Mouse (Mus musculus) myocyte (in vitro differentiated cells): ENCODE measurements around the gene Gsk3b. TPM values are rescaled to one million over a fixed set of nuclear protein-coding genes. Genes with fewer than 3 reads are reported as not detected.

Experiments
- H3K27me3 ChIP-seq: one replicate; pipeline ENCODE4 v1.6.1; 2011; ENCODE audit not compliant: control insufficient read depth, insufficient read depth, insufficient read length
- H3K36me3 ChIP-seq: one replicate; pipeline ENCODE4 v1.6.1; 2011; ENCODE audit not compliant: control insufficient read depth, insufficient read depth
- H3K4me2 ChIP-seq: one replicate; pipeline ENCODE4 v1.6.1; 2011; ENCODE audit warnings: low read depth, control low read depth
- H3K4me3 ChIP-seq: one replicate; pipeline ENCODE4 v1.5.1; 2011; ENCODE audit warnings: mild to moderate bottlenecking, control low read depth, moderate library complexity
- H3K79me2 ChIP-seq: one replicate; pipeline ENCODE4 v1.6.1; 2011; ENCODE audit not compliant: control insufficient read depth, insufficient read depth
- H3ac ChIP-seq: one replicate; pipeline ENCODE4 v1.6.1; 2011; ENCODE audit not compliant: control insufficient read depth, insufficient read length
- CEBPB ChIP-seq: IDR thresholded peaks from 2 replicates; pipeline ENCODE4 v1.6.1; 2011; ENCODE audit warnings: mild to moderate bottlenecking, moderate library complexity; ENCODE audit not compliant: poor library complexity, insufficient read depth, severe bottlenecking
- E2F4 ChIP-seq: IDR thresholded peaks from one replicate; pipeline ENCODE4 v1.6.1; 2011; ENCODE audit warnings: mild to moderate bottlenecking, control low read depth, moderate library complexity; ENCODE audit not compliant: insufficient read depth
- MAX ChIP-seq: IDR thresholded peaks from one replicate; pipeline ENCODE4 v1.6.1; 2011; ENCODE audit warnings: low read depth, mild to moderate bottlenecking, control low read depth
- MYOD1 ChIP-seq, 3 experiments: IDR thresholded peaks; one replicate each; pipeline ENCODE4 v1.6.1; 2011; ENCODE audit warnings: control low read depth in 2 of 3, low read depth in 2 of 3, mild to moderate bottlenecking in 2 of 3, moderate library complexity in 1 of 3; ENCODE audit not compliant: insufficient read length in 2 of 3, control insufficient read depth in 1 of 3
- MYOG ChIP-seq, 3 experiments: IDR thresholded peaks; one replicate each; pipeline ENCODE4 v1.6.1; 2011; ENCODE audit warnings: control low read depth in 2 of 3, low read depth in 2 of 3, mild to moderate bottlenecking in 2 of 3; ENCODE audit not compliant: insufficient read length in 2 of 3, control insufficient read depth in 1 of 3, insufficient read depth in 1 of 3
- POLR2A ChIP-seq: IDR thresholded peaks from one replicate; pipeline ENCODE4 v1.6.1; 2011; ENCODE audit warnings: low read depth, mild to moderate bottlenecking, control low read depth, moderate library complexity; ENCODE audit not compliant: insufficient read length
- POLR2AphosphoS2 ChIP-seq: IDR thresholded peaks from one replicate; pipeline ENCODE4 v1.6.1; 2011; ENCODE audit warnings: low read depth, control low read depth; ENCODE audit not compliant: insufficient read length
- REST ChIP-seq: IDR thresholded peaks from one replicate; pipeline ENCODE4 v1.6.1; 2011; ENCODE audit warnings: mild to moderate bottlenecking, control low read depth, moderate library complexity; ENCODE audit not compliant: insufficient read depth, insufficient read length
- SRF ChIP-seq: IDR thresholded peaks from one replicate; pipeline ENCODE4 v1.6.1; 2011; ENCODE audit warnings: low read depth; ENCODE audit not compliant: control insufficient read depth, insufficient read length
- TCF12 ChIP-seq: IDR thresholded peaks from one replicate; pipeline ENCODE4 v1.6.1; 2011; ENCODE audit warnings: mild to moderate bottlenecking, control low read depth; ENCODE audit not compliant: poor library complexity, insufficient read depth, severe bottlenecking
- TCF3 ChIP-seq: IDR thresholded peaks from one replicate; pipeline ENCODE4 v1.6.1; 2011; ENCODE audit warnings: low read depth, control low read depth; ENCODE audit not compliant: insufficient read length
- USF1 ChIP-seq: IDR thresholded peaks from one replicate; pipeline ENCODE4 v1.6.1; 2011; ENCODE audit warnings: low read depth, mild to moderate bottlenecking, control low read depth, moderate library complexity
- polyA plus RNA-seq: library from polyadenylated mRNA; unstranded; fragments of >200 nt; fragmentation: generic; extraction: Trizol; gene quantifications from one replicate; pipeline ENCODE4 v1.2.1, GENCODE M21; 2012; ENCODE audit warnings: missing spikeins

Gene Gsk3b
- polyA plus RNA-seq, 1 experiment: 18.7 TPM

DNA sequence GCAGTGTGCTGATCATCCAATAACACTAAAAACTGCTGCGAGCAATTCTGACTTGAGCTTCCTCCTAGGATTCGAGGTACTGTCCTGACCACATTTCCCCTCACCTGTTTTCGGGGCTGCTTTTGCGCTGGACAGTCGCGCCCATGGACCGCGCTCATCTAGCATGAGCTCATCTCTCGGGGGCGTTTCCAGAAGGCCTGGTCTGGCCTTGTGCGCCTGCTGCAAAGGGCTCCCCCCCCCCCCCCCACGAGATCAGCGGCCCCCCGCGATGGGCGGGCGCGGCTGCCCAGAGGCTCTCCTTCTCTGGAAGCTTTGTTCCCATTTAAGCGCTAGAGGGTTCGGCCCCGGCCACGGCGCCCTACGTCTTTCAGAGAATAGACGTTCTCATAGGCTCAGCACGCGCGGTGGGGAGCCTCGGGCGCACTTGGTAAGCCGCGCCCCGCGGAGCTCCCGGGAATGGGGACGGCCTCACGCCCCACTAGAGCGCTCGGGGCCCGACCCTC lies 624 bp upstream of the Gsk3b start:
- Histone ChIP-seq H3K36me3 (no peaks in the 10 kb centered on the region), H3K4me2 (peak overlapping the region; percentile 77), H3ac (peak overlapping the region; percentile 85), H3K79me2 (peaks cover 34% of the 10 kb centered on the region), H3K4me3 (peak overlapping the region; percentile 87), H3K27me3 (no peaks in the 10 kb centered on the region)
- TF ChIP-seq MAX (no peak), CEBPB (no peak), E2F4 (no peak), POLR2AphosphoS2 (peak; percentile 55), TCF3 (no peak), POLR2A (peak; percentile 61), MYOG (IDR thresholded peaks at IDR 0.05; ENCODE audit: control insufficient read depth in 1 of 3, insufficient read depth in 1 of 3, insufficient read length in 2 of 3, low read depth in 2 of 3) (peak in 1 of 3 experiments; percentile 57), USF1 (no peak), MYOD1 (IDR thresholded peaks at IDR 0.05; ENCODE audit: control insufficient read depth in 1 of 3, insufficient read length in 2 of 3, low read depth in 2 of 3) (peak in 2 of 3 experiments; percentile 12 to 61), TCF12 (peak; percentile 0), SRF (no peak), REST (no peak)

DNA sequence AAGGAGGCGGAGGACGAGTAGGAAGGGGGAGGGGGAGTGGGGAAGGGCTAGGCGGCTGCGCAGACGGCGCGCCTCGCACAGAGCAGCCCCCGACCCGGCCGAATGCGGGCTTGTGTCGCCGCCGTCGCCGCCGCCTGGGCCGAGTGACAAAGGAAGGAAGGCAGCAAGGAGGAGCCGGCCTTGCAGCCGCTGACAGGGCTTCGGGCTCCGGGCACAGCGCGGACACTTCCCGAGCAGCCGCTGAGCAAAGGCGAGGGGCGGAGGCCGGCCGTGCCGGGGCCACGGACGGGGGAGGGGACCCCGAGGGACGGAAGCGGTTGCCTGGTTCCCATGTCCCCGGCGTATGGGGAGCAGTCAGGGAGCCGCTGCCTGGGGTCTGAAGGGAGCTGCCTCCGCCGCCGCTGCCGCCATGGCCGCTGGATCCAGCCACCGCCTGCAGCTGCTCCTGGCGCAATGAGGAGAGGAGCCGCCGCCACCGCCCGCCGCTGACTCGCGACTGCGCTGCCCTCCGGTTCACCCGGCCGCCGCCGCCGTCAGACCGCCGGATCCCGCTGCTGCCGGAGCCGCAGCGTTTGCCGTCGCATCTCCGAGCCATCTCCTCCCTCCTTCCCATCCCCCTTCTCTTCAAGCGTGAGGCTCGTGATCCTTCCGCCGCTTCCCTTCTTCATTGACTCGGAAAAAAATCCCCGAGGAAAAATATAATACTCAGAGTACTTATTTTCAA lies 808 bp downstream of the Gsk3b start:
- peak overlapping the region; percentile 83 for H3K4me2 ChIP-seq
- H3ac ChIP-seq: peak overlapping the region; percentile 85
- TF ChIP-seq USF1: no peak
- TF ChIP-seq MYOG (IDR thresholded peaks at IDR 0.05; ENCODE audit: control insufficient read depth in 1 of 3, insufficient read depth in 1 of 3, insufficient read length in 2 of 3, low read depth in 2 of 3): peak in 1 of 3 experiments; percentile 38
- no peak for TF ChIP-seq TCF12
- TF ChIP-seq MYOD1 (IDR thresholded peaks at IDR 0.05; ENCODE audit: control insufficient read depth in 1 of 3, insufficient read length in 2 of 3, low read depth in 2 of 3): peak in 2 of 3 experiments; percentile 20 to 41
- TF ChIP-seq E2F4: no peak
- no peak for TF ChIP-seq SRF
- TF ChIP-seq MAX: no peak
- TF ChIP-seq REST: no peak
- peak; percentile 83 for TF ChIP-seq POLR2AphosphoS2
- no peak for TF ChIP-seq TCF3
- TF ChIP-seq POLR2A: peak; percentile 85
- TF ChIP-seq CEBPB: no peak
- peak overlapping the region; percentile 87 for H3K4me3 ChIP-seq
- H3K27me3 ChIP-seq: no peaks in the 10 kb centered on the region
- H3K36me3 ChIP-seq: no peaks in the 10 kb centered on the region
- peaks cover 48% of the 10 kb centered on the region for H3K79me2 ChIP-seq

DNA sequence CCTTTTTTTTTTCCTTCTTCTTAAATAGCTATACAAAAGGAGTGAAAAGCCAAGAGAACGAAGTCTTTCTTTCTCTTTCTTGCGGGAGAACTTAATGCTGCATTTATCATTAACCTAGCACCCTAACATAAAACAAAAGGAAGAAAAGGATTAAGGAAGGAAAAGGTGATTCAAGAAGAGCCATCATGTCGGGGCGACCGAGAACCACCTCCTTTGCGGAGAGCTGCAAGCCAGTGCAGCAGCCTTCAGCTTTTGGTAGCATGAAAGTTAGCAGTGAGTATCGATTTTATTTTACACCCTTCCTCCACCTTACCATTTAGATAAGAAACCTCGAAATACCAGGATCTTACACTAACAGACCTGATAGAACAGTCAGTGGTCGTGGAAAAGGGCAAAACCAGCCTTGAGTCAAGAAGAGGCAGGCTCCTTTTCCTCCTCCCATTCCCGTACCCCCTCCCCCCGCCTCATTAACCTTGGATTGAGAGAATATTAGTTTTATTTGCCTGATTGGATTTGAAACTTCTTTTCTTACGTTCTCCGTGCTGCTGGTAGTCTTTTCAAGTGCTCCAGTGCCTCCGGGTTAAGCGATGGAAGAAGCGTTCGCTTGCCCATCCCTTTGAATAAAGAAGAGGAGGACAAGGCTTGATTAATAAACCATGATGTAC lies 1.7 kb downstream of the Gsk3b start:
- peak overlapping the region; percentile 87 for H3K4me3 ChIP-seq
- no peaks in the 10 kb centered on the region for H3K36me3 ChIP-seq
- no peak for TF ChIP-seq SRF
- H3K4me2 ChIP-seq: peak overlapping the region; percentile 83
- peaks cover 57% of the 10 kb centered on the region for H3K79me2 ChIP-seq
- peak overlapping the region; percentile 85 for H3ac ChIP-seq
- no peaks in the 10 kb centered on the region for H3K27me3 ChIP-seq

DNA sequence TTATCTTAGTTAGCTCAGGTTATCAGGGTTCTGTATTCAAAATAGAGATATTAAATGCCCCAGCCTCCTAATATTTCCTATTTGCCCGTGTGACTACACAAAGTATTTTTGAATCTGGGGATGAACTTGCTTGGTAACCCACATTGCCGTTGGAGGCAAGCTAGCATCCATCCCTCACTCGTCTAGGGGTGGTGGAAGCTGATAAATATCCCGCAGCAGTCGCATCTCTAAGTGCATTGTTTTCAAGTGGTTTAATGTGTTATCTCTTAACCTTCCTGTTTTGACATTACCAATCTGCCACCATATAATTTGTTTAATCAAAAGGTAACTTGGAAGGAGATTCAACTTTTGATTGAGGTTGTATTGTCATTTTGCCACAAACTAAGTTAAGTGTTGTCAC lies 2.2 kb downstream of the Gsk3b start:
- peak overlapping the region; percentile 83 for H3K4me2 ChIP-seq
- no peak for TF ChIP-seq REST
- no peak for TF ChIP-seq SRF
- TF ChIP-seq CEBPB: no peak
- TF ChIP-seq MYOG (IDR thresholded peaks at IDR 0.05; ENCODE audit: control insufficient read depth in 1 of 3, insufficient read depth in 1 of 3, insufficient read length in 2 of 3, low read depth in 2 of 3): no peak
- no peak for TF ChIP-seq TCF3
- no peak for TF ChIP-seq MAX
- no peak for TF ChIP-seq MYOD1 (IDR thresholded peaks at IDR 0.05; ENCODE audit: control insufficient read depth in 1 of 3, insufficient read length in 2 of 3, low read depth in 2 of 3)
- no peak for TF ChIP-seq E2F4
- no peak for TF ChIP-seq POLR2A
- peak overlapping the region; percentile 87 for H3K4me3 ChIP-seq
- peaks cover 62% of the 10 kb centered on the region for H3K79me2 ChIP-seq
- no peaks in the 10 kb centered on the region for H3K27me3 ChIP-seq
- no peaks in the 10 kb centered on the region for H3K36me3 ChIP-seq
- H3ac ChIP-seq: no peak overlapping the region

DNA sequence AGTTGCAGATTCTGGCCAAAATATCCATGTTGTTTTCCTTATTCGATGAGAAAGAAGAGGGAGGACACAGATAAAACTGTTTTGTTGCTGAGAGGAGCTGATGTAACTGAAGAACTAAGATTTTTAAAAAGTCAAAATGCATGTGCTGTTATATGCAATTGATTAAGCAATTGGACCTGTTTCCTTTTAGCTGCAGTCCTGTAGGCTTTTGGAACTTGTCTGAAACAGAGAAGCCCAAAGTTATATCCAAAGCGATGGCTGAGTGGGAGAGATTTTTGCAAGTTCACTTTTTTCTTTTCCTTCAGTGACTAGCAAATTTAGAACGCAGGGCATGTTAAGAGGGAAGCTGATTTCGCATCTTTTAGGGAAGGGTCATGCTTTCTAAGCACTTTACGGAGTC lies 2.9 kb downstream of the Gsk3b start:
- H3K79me2 ChIP-seq: peaks cover 69% of the 10 kb centered on the region
- H3K4me3 ChIP-seq: peak overlapping the region; percentile 87
- peak overlapping the region; percentile 83 for H3K4me2 ChIP-seq
- TF ChIP-seq E2F4 (no peak), MAX (no peak), CEBPB (no peak), POLR2A (no peak), MYOG (IDR thresholded peaks at IDR 0.05; ENCODE audit: control insufficient read depth in 1 of 3, insufficient read depth in 1 of 3, insufficient read length in 2 of 3, low read depth in 2 of 3) (no peak), POLR2AphosphoS2 (no peak), SRF (no peak), TCF12 (no peak), MYOD1 (IDR thresholded peaks at IDR 0.05; ENCODE audit: control insufficient read depth in 1 of 3, insufficient read length in 2 of 3, low read depth in 2 of 3) (no peak), TCF3 (no peak), REST (no peak), USF1 (no peak)
- H3K36me3 ChIP-seq: no peaks in the 10 kb centered on the region
- H3ac ChIP-seq: no peak overlapping the region
- H3K27me3 ChIP-seq: no peaks in the 10 kb centered on the region
